11 mouse cellular contexts compared by ENCODE assay signal in genomic region chr9:106269076-106269788, GRCm38 (mm10). TPM values are rescaled to one million over a fixed set of nuclear protein-coding genes. Genes with fewer than 3 reads are reported as not detected.
DNase-seq lines count a peak whose midpoint lies in the region; ATAC-seq and TF ChIP-seq lines count a peak whose summit lies in the region.
"Had no signal": no experiment of that assay in that cellular context is flagged by ENCODE, and none has a peak within 500 bp of the region (broad histone marks: within the 10 kb centered on the region; RNA-seq: fewer than 3 reads in every experiment).

No protein-coding gene starts in this region.

- H3K4me3 ChIP-seq in hindbrain, embryonic 10.5 days, result no peak overlapping the region
- H3K4me3 ChIP-seq in hindbrain, embryonic 11.5 days (ENCODE audit: low read depth, low read length), result no peak overlapping the region
- no peak overlapping the region for H3K4me3 ChIP-seq in embryonic facial prominence, embryonic 10.5 days
- H3K4me3 ChIP-seq in midbrain, embryonic 12.5 days, result no peak overlapping the region
- H3K4me3 ChIP-seq in lung, adult 2 months (replicated peaks; ENCODE audit: extremely low read depth, low read depth, low read length), result no peak overlapping the region
- H3K4me3 ChIP-seq: lung, embryonic 15.5 days had no signal

- ATAC-seq in hindbrain, embryonic 11.5 days (ENCODE audit: low FRiP score), result no peak
- 0 out of 2 replicates have a peak, but pooled peaks have one; percentile 9 for ATAC-seq in granulocyte monocyte progenitor cell, adult 5-6 weeks (replicated peaks; ENCODE audit: poor library complexity, severe bottlenecking)
- no peak for ATAC-seq in midbrain, embryonic 12.5 days (ENCODE audit: low FRiP score, low read depth)

- no peak for DNase-seq in hindbrain, embryonic 10.5 days (ENCODE audit: low spot score)
- no peak for DNase-seq in hindbrain, embryonic 11.5 days (ENCODE audit: low spot score)
- DNase-seq in embryonic facial prominence, embryonic 10.5 days (ENCODE audit: low spot score), result no peak
- no peak for DNase-seq in kidney, postnatal 25 days
- DNase-seq in lung, adult 2 months, result no peak
- DNase-seq: heart, adult 18-20 months; heart, postnatal 14 days had no signal

- H3K27me3 ChIP-seq in hindbrain, embryonic 10.5 days (ENCODE audit: insufficient read depth, poor library complexity, severe bottlenecking), result no peaks in the 10 kb centered on the region
- H3K27me3 ChIP-seq in hindbrain, embryonic 11.5 days (ENCODE audit: control insufficient read depth, insufficient read depth, low read length), result no peaks in the 10 kb centered on the region
- no peaks in the 10 kb centered on the region for H3K27me3 ChIP-seq in embryonic facial prominence, embryonic 10.5 days (replicated peaks; ENCODE audit: low read depth, poor library complexity, severe bottlenecking)
- no peaks in the 10 kb centered on the region for H3K27me3 ChIP-seq in midbrain, embryonic 12.5 days
- H3K27me3 ChIP-seq: lung, embryonic 15.5 days had no signal

- H3K4me2 ChIP-seq in hindbrain, embryonic 11.5 days (replicated peaks; ENCODE audit: low read depth, low read length), result no peak overlapping the region
- no peak overlapping the region for H3K4me2 ChIP-seq in midbrain, embryonic 12.5 days (replicated peaks)
- H3K4me2 ChIP-seq: lung, embryonic 15.5 days had no signal

- no peaks in the 10 kb centered on the region for H3K36me3 ChIP-seq in hindbrain, embryonic 10.5 days
- H3K36me3 ChIP-seq in hindbrain, embryonic 11.5 days (ENCODE audit: control insufficient read depth, insufficient read depth, low read length), result no peaks in the 10 kb centered on the region
- no peaks in the 10 kb centered on the region for H3K36me3 ChIP-seq in embryonic facial prominence, embryonic 10.5 days (replicated peaks)
- H3K36me3 ChIP-seq in midbrain, embryonic 12.5 days, result no peaks in the 10 kb centered on the region
- H3K36me3 ChIP-seq: lung, embryonic 15.5 days had no signal

- H3K4me1 ChIP-seq in hindbrain, embryonic 10.5 days (replicated peaks), result peaks cover 30% of the 10 kb centered on the region
- H3K4me1 ChIP-seq in hindbrain, embryonic 11.5 days (replicated peaks; ENCODE audit: control insufficient read depth, insufficient read depth, low read length), result peaks cover 3% of the 10 kb centered on the region
- H3K4me1 ChIP-seq in embryonic facial prominence, embryonic 10.5 days, result peaks cover 29% of the 10 kb centered on the region
- peaks cover 16% of the 10 kb centered on the region for H3K4me1 ChIP-seq in midbrain, embryonic 12.5 days
- H3K4me1 ChIP-seq in lung, adult 2 months (ENCODE audit: control insufficient read depth, insufficient read depth, low read length), result peaks cover 8% of the 10 kb centered on the region

- H3K9ac ChIP-seq in hindbrain, embryonic 11.5 days (ENCODE audit: low read depth, low read length), result no peak overlapping the region
- H3K9ac ChIP-seq in midbrain, embryonic 12.5 days (replicated peaks), result 0 out of 2 replicates have a peak overlapping the region, but pooled peaks have one; percentile 20
- H3K9ac ChIP-seq: lung, embryonic 15.5 days had no signal

- no peak for TF ChIP-seq POLR2A in lung, adult 2 months (IDR thresholded peaks at IDR 0.05; ENCODE audit: borderline replicate concordance, extremely low read depth, low read depth, low read length)

- peak overlapping the region; percentile 74 for H3K27ac ChIP-seq in hindbrain, embryonic 10.5 days
- no peak overlapping the region for H3K27ac ChIP-seq in hindbrain, embryonic 11.5 days (ENCODE audit: low read depth, low read length)
- peak overlapping the region; percentile 24; the same call in 1 of the 2 replicates for H3K27ac ChIP-seq in embryonic facial prominence, embryonic 10.5 days (replicated peaks)
- peak overlapping the region; percentile 46 for H3K27ac ChIP-seq in midbrain, embryonic 12.5 days (replicated peaks)
- H3K27ac ChIP-seq: kidney, postnatal 0 days; lung, embryonic 15.5 days had no signal

- WGBS in hindbrain, embryonic 10.5 days, result 67% methylated on average over 9 of the region's 9 CpGs
- WGBS in hindbrain, embryonic 11.5 days, result 71% methylated on average over 9 of the region's 9 CpGs
- 73% methylated on average over 9 of the region's 9 CpGs for WGBS in embryonic facial prominence, embryonic 10.5 days
- WGBS in midbrain, embryonic 12.5 days, result 69% methylated on average over 9 of the region's 9 CpGs
- WGBS in lung, adult 2 months, result 61% methylated on average over 9 of the region's 9 CpGs

- TF ChIP-seq CTCF in lung, adult 2 months (IDR thresholded peaks at IDR 0.05; ENCODE audit: insufficient read depth, low read length), result no peak

- no peaks in the 10 kb centered on the region for H3K9me3 ChIP-seq in hindbrain, embryonic 10.5 days
- no peaks in the 10 kb centered on the region for H3K9me3 ChIP-seq in hindbrain, embryonic 11.5 days (ENCODE audit: control insufficient read depth, low read length)
- H3K9me3 ChIP-seq in embryonic facial prominence, embryonic 10.5 days, result no peaks in the 10 kb centered on the region
- H3K9me3 ChIP-seq in midbrain, embryonic 12.5 days, result no peaks in the 10 kb centered on the region
- H3K9me3 ChIP-seq: lung, embryonic 15.5 days had no signal

RNA-seq across cellular contexts. Expression of gene Poc1a, which starts 11.6 kb away (rescaled TPM):
- 36.7 and 41.8 TPM in 2 replicates for polyA plus RNA-seq in hindbrain, embryonic 10.5 days (2016; fragmentation: Nextera tagmentation; extraction: Ambion mirVana)
- 27.3 and 27.6 TPM in 2 replicates for polyA plus RNA-seq in hindbrain, embryonic 11.5 days (2014; fragmentation: Nextera tagmentation; extraction: Ambion mirVana)
- 39.9 and 46.4 TPM in 2 replicates for polyA plus RNA-seq in embryonic facial prominence, embryonic 10.5 days (2016; fragmentation: Nextera tagmentation; extraction: Ambion mirVana)
- total RNA-seq in granulocyte monocyte progenitor cell, adult 5-6 weeks (2014; fragmentation: Nextera tagmentation), result 42.4 and 49.8 TPM in 2 replicates
- 20.4 and 30.3 TPM in 2 replicates for total RNA-seq in granulocyte monocyte progenitor cell, adult 5-6 weeks (2017)
- 21.0 and 23.2 TPM in 2 replicates for polyA plus RNA-seq in midbrain, embryonic 12.5 days (2016; fragmentation: Nextera tagmentation; extraction: Ambion mirVana)
- polyA plus RNA-seq in lung, adult 2 months (2012; rRNA removed), result 5.7 and 7.9 TPM in 2 replicates

RNA-seq across cellular contexts. Expression of gene Alas1, which starts 20.8 kb away (rescaled TPM):
- 60.4 and 78.6 TPM in 2 replicates for polyA plus RNA-seq in hindbrain, embryonic 10.5 days (2016; fragmentation: Nextera tagmentation; extraction: Ambion mirVana)
- 83.8 and 84.7 TPM in 2 replicates for polyA plus RNA-seq in hindbrain, embryonic 11.5 days (2014; fragmentation: Nextera tagmentation; extraction: Ambion mirVana)
- polyA plus RNA-seq in embryonic facial prominence, embryonic 10.5 days (2016; fragmentation: Nextera tagmentation; extraction: Ambion mirVana), result 72.1 and 80.7 TPM in 2 replicates
- total RNA-seq in granulocyte monocyte progenitor cell, adult 5-6 weeks (2014; fragmentation: Nextera tagmentation), result 613 and 665 TPM in 2 replicates
- total RNA-seq in granulocyte monocyte progenitor cell, adult 5-6 weeks (2017), result 822 and 987 TPM in 2 replicates
- polyA plus RNA-seq in midbrain, embryonic 12.5 days (2016; fragmentation: Nextera tagmentation; extraction: Ambion mirVana), result 79.0 and 87.6 TPM in 2 replicates
- 443 and 458 TPM in 2 replicates for polyA plus RNA-seq in lung, adult 2 months (2012; rRNA removed)

RNA-seq across cellular contexts. Expression of gene Tlr9, which starts 46.8 kb away (rescaled TPM):
- not detected in 2 replicates for polyA plus RNA-seq in hindbrain, embryonic 10.5 days (2016; fragmentation: Nextera tagmentation; extraction: Ambion mirVana)
- not detected in 2 replicates for polyA plus RNA-seq in hindbrain, embryonic 11.5 days (2014; fragmentation: Nextera tagmentation; extraction: Ambion mirVana)
- not detected in 2 replicates for polyA plus RNA-seq in embryonic facial prominence, embryonic 10.5 days (2016; fragmentation: Nextera tagmentation; extraction: Ambion mirVana)
- 1.7 and 2.3 TPM in 2 replicates for total RNA-seq in granulocyte monocyte progenitor cell, adult 5-6 weeks (2014; fragmentation: Nextera tagmentation)
- 0.30 and 0.46 TPM in 2 replicates for total RNA-seq in granulocyte monocyte progenitor cell, adult 5-6 weeks (2017)
- polyA plus RNA-seq in midbrain, embryonic 12.5 days (2016; fragmentation: Nextera tagmentation; extraction: Ambion mirVana), result not detected in 2 replicates
- polyA plus RNA-seq in lung, adult 2 months (2012; rRNA removed), result 6.0 and 6.4 TPM in 2 replicates
- polyA plus RNA-seq: lung, embryonic 15.5 days had no signal
